Mouse (Mus musculus) heart, postnatal 14 days (tissue): ENCODE measurements around the gene Ubxn11. TPM values are rescaled to one million over a fixed set of nuclear protein-coding genes. Genes with fewer than 3 reads are reported as not detected.
A peak's percentile ranks its signal among the peaks of the same experiment; 100 is the strongest.

Source experiments
- DNase-seq, 2 experiments: peaks; one replicate each; pipeline ENCODE4 v3.0.0; 2021 to 2022
- intact Hi-C: fragments of 180-260 bp; cut with DNase I; formaldehyde crosslinking; loops from one replicate; pipeline ENCODE4 v1.15.1; 2025
- total RNA-seq, 2 experiments: library from RNA; stranded (reverse); gene quantifications; 2 replicates each; pipeline ENCODE4 v1.2.3; 2021

The Ubxn11 gene
- total RNA-seq, 2 experiments from 2014 or later: 1.4 to 1.7 TPM

- no peak for DNase-seq
- intact Hi-C loops: no loop called here
Observed at GRCm38 (mm10) chr4:134089029-134089428, 13.3 kb upstream of the Ubxn11 start.

GRCm38 (mm10) chr4:134090521-134091224, 11.7 kb upstream of the Ubxn11 start:
- intact Hi-C loops: no loop called here
- DNase-seq: no peak

GRCm38 (mm10) chr4:134091225-134091529, 11.2 kb upstream of the Ubxn11 start:
- intact Hi-C loops: no loop called here
- DNase-seq: no peak

GRCm38 (mm10) chr4:134092382-134093288, 9.7 kb upstream of the Ubxn11 start:
- intact Hi-C loops: no loop called here
- peak; percentile 59 to 74 for DNase-seq

GRCm38 (mm10) chr4:134094004-134094564, 8.3 kb upstream of the Ubxn11 start:
- no peak for DNase-seq
- intact Hi-C loops: no loop called here

GRCm38 (mm10) chr4:134094923-134095547, 7.3 kb upstream of the Ubxn11 start, which contains the start of gene Cd52:
Gene Cd52, minus strand, starts transcription at chr4:134095082.
- intact Hi-C loops: no loop called here

GRCm38 (mm10) chr4:134096120-134096519, 6.2 kb upstream of the Ubxn11 start:
- no peak for DNase-seq
- intact Hi-C loops: no loop called here

More at GRCm38 (mm10) chr4:134094923-134095547, 7.3 kb upstream of the Ubxn11 start, which contains the start of gene Cd52:
- DNase-seq: no peak

GRCm38 (mm10) chr4:134097015-134097608, 5.3 kb upstream of the Ubxn11 start:
- DNase-seq: no peak
- intact Hi-C loops: no loop called here

- intact Hi-C loops: no loop called here
- DNase-seq: peak in 1 of 2 experiments; percentile 20
Observed at GRCm38 (mm10) chr4:134098628-134099027, 3.7 kb upstream of the Ubxn11 start.

GRCm38 (mm10) chr4:134100245-134100644, 2.1 kb upstream of the Ubxn11 start:
- no peak for DNase-seq
- intact Hi-C loops: no loop called here

GRCm38 (mm10) chr4:134102742-134103119, 361 bp downstream of the Ubxn11 start:
- DNase-seq: no peak
- intact Hi-C loops: no loop called here

- DNase-seq: no peak
- intact Hi-C loops: no loop called here
Observed at GRCm38 (mm10) chr4:134106105-134106504, 3.7 kb downstream of the Ubxn11 start.

- no peak for DNase-seq
Observed at GRCm38 (mm10) chr4:134107730-134108129, 5.4 kb downstream of the Ubxn11 start.

GRCm38 (mm10) chr4:134108196-134108595, 5.8 kb downstream of the Ubxn11 start:
- no peak for DNase-seq
- intact Hi-C loops: no loop called here

More at GRCm38 (mm10) chr4:134107730-134108129, 5.4 kb downstream of the Ubxn11 start:
- intact Hi-C loops: no loop called here

- DNase-seq: no peak
- intact Hi-C loops: no loop called here
Observed at GRCm38 (mm10) chr4:134110653-134111052, 8.3 kb downstream of the Ubxn11 start.

- no peak for DNase-seq
- intact Hi-C loops: no loop called here
Observed at GRCm38 (mm10) chr4:134112403-134112802, 10.0 kb downstream of the Ubxn11 start.

GRCm38 (mm10) chr4:134113356-134113994, 11.1 kb downstream of the Ubxn11 start:
- intact Hi-C loops: no loop called here
- no peak for DNase-seq

GRCm38 (mm10) chr4:134114038-134114437, 11.7 kb downstream of the Ubxn11 start:
- no peak for DNase-seq
- intact Hi-C loops: no loop called here

GRCm38 (mm10) chr4:134115215-134116144, 13.1 kb downstream of the Ubxn11 start:
- intact Hi-C loops: no loop called here
- no peak for DNase-seq
